Mouse (Mus musculus): Measurements from ENCODE around the gene Cldn10. TPM values are rescaled to one million over a fixed set of nuclear protein-coding genes. Genes with fewer than 3 reads are reported as not detected.

The Cldn10 gene
- polyA plus RNA-seq, 2 experiments from 2014 or later: 1.4 to 2.7 TPM

DNA sequence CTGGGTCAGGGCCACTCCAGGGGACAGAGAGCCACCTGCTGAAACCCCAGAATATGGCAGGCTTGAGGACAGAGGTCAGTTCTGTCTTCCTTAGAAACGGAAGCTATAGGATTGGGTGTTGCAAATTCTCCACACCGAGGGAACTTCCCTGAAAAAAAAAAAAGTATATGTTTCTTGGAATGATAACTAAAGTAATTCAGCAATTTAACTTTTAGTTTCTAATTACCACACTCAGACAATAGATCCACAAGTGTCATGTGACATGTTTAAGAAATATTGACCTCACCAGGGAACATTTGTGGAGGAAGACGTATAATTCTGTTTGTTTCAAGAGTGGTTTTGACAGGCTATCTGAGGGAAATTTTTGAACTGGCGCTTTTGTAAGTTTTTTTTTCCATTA is 43.9 kb downstream of the Cldn10 start:
- no peak for ATAC-seq

DNA sequence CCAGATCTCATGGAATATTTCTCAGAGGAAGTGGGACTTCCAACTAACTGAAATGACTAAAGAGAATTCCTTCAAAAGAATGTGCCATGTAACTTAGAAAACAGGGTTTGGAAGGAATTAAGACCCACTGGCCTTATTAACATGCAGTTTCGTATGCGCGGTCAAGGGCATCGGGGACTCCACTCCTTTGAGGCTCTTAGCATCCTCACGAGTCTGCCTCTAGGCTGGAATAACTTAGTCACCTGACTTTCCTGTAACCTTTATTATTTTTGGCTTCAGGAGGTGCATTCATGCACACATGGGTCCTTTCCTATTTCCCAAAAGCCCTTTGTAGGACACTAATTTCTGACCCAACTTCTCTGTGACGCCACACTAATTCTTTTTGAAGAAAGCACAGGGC is 45.5 kb downstream of the Cldn10 start:
- no peak for ATAC-seq

DNA sequence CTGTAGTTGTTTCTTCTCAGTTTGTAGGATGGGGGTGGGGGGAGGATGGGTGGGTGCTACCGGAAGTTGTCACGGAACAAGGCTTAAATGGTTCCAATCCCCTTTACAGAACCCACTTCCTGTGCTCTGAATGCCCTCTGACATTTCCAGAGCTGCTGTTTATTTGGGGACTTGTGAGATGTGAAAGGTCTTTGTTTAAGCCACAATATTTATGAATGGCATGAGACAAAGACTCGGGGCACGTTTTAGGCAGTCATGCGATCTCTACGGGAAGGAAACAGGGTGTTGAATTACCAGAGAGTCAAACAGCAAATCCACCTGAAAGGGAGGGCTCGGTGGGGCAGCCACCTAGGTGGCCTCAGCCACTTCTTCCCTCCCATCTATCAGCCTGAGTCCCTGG is 46.6 kb downstream of the Cldn10 start:
- ATAC-seq: peak; percentile 95

DNA sequence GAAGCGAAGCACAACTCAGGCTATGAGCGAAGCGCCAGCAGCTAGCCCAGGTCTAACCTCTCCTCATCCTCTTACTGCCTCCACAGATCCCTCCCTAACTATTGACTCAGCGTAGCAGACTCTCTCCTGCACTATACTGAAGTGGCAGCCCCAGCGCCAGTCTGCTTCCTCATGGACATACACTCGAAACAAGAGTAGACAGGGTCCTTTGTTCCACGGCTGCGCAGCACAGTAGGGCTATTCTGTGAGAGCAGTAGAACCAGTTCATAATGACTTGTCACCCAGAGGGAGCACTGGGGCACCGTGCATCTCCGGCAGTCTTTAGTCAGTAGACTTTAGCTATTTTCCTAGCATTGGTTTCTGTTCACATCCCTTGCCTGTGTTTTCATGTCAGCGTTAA is 48.4 kb downstream of the Cldn10 start:
- ATAC-seq: no peak

DNA sequence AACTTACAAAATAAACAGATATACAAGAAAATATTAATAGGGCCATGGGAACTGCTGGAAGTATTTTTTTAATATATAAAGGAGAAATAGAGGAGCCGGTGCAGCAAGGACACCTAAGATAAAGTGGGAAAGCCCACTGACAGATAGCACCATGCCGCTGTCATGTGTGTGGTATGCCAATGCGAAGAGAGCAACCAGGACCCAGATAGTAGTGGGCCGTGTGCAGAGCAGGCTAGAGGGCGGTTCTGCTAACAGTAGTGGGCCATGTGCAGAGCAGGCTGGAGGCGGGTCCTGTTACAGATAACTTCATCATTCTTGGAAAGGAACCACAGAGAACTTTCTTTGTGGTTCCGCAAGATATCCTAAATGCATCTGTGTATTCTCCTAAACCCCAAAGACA is 49.0 kb downstream of the Cldn10 start:
- ATAC-seq: no peak

DNA sequence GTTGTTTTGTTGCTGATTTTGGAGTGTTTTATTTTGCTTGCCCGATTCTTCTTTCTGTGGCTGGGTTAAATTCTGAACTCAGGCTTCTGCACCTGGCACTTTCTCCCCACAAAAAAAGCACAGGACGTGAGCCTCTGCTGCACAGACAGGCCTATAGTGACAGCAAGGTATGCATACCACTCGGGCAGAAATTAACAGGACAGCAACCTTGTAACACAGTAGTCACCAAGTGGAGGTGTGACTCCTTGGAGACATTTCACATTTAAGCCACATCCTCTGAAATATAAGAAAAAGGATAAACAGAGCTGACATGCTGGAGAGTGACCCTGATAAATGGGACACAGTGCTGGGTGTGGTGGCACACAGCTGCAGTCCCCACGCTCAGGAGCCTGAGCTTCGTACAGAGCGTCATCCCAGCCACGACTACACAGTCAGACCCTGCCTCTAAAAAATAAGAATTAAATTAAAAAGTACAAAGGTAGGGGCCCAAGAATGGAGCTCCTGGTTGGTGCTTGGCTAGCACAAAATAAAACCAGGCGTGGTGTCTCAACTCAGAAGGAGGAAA is 50.9 kb downstream of the Cldn10 start:
- no peak for ATAC-seq

DNA sequence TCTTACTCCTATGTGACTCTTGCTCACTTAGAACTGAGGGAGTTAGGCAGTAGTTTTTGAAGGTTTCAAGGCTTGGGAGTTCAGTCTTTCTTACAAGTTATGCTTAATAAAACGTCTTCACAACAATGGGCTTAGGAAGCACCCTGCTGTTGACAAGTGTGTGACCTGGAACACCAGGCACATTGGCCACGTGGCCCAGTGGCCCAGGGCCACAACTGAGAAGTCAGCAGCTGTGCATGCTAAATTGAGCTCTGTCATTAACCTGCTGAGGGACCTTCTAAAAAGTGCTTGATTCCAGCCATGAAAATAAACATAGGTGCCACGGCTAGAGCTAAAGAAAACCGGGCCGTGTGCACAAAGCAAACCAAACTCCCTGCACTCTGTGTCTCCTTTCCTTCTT is 51.7 kb downstream of the Cldn10 start:
- no peak for ATAC-seq

DNA sequence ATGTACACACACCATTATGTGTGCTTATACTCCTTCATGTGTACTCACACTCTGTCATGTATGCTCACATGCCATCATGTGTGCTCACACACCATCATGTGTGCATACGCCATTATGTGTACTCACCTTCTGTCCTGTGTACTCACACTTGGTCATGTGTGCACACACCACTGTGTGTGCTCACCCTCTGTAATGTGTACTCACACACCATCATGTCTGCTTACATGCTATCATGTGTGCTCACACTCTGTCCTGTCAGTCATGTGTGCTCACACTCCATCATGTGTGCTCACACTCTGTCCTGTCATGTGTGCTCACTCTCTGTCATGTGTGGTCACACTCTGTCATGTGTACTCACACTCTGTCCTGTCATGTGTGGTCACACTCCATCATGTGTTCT is 52.3 kb downstream of the Cldn10 start:
- ATAC-seq: no peak

DNA sequence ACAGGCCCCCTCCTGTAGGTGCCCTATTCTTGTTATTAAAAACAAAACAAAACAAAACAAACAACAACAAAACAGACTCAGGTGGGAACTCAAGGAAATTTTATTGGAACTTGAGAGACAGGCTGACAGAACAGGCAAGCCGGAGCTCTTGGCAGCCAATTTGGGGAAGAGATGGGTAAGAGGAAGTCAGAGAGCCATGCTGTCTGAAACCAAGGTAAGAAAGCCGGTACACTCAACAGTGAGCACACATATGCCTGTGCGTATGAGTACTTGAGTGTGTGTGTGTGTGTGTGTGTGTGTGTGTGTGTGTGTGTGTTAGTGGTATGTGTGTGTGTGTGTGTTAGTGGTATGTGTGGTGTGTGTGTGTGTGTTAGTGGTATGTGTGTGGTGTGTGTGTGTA is 54.6 kb downstream of the Cldn10 start:
- ATAC-seq: no peak

DNA sequence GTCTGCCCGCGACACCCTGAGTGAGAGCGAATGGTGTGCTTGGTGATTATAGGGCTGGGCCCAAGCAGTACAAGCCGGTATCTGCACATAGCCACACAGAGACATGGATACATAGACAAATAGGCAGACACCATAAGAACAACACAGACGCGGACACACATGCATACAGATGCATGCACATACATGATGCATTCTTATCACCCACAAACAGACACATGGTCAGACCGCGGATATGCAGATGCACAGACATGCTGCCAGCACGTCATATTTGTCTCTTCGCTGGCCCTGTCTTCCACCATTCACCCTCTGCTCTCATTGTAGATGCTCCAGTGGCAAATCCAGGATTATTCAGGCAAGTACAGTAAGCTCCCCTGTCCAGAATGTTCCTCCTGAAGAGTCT is 59.1 kb downstream of the Cldn10 start:
- ATAC-seq: no peak

DNA sequence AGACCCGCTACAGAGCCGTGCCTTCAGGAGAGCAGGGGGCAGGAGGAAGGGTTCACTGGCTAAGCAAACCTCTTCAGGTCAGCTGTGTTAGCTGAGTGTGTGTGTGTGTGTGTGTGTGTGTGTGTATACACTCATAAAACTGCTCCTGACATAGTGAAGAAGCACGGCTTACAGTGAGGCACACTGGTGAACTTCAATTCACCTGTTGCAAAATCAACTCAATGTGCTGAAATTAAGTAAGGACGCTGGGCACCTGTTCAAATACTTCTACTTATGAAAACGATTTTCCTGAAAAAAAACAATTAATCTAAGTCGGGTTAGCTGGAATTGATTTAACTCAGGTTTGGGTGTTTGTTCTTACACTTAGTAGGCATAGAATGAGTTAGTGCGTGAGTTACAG is 60.5 kb downstream of the Cldn10 start:
- no peak for ATAC-seq

DNA sequence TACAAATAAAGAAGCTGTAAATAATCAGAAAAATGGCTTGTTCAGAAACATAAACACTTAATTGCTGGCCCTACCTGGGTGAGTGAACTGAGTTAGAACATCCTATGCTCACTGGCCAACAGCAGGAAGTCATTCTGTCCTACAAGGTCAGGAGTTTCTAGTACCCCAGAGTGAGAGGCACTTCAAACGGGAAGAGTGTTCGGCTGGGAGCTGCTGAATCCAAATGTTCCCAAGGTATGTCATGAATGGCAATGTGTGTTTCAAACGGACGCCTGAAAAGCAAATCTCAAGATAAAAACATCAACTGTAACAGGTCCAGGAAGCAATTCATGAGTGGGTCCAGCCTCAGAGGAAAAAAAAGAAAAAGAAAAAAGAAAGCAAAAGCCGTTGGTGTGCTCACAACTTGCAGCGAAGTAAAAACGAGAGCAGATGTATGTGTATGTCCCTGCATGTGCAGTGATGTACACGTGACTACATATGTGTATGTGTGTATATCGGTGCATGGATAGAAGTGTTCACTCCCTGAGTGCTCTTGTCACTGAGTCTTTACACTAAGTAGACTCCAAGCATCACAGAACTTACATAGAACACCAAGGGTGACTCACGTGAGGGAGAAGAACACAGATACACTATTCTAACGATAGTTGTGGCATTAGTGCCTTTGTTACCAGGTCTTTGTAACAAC is 62.4 kb downstream of the Cldn10 start:
- ATAC-seq: peak; percentile 26

DNA sequence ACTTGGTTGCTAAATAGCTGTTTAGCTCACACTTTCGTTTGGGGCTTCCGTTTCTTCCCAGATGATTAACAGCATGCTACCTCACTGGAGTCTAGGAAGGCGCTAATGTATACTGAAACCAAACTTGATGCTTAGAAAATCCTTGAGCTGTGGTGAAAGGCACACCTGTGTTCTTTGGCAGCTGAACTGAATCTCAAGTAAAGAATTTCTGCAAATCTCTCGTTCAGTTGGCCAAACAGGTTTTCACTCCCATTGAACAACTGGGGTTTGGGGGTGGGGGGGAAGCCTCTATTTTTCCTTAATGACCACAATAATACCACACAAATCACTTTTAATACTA is 63.0 kb downstream of the Cldn10 start:
- no peak for ATAC-seq

DNA sequence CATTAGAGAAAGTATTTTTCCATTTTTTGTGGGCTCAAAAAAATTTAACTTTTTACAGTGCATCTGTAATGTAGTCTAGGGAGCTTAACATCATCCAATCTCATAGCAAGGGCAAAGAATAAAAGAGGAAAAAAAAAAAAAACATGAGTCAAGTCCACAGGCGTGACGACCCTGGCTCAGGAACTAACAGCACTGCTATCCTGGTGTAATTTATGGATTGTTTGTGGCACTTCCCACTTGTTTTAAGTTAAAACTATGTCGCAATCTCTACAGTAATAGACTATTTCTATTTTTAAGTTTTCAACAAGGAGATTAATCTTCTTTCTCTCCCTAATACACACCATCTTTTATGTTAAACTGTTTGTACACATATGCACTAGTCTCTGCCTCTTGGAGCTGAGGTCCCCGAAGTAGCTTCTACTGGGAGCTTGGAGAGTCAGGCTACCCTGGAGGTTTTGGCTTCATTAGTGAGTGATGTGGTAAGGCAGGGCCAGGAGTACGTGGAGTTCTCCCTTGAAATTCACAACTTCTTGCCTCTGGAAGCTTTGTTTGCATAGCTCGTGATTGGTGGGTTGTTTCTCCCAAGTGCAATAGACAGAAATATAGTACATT is 63.9 kb downstream of the Cldn10 start:
- ATAC-seq: no peak

DNA sequence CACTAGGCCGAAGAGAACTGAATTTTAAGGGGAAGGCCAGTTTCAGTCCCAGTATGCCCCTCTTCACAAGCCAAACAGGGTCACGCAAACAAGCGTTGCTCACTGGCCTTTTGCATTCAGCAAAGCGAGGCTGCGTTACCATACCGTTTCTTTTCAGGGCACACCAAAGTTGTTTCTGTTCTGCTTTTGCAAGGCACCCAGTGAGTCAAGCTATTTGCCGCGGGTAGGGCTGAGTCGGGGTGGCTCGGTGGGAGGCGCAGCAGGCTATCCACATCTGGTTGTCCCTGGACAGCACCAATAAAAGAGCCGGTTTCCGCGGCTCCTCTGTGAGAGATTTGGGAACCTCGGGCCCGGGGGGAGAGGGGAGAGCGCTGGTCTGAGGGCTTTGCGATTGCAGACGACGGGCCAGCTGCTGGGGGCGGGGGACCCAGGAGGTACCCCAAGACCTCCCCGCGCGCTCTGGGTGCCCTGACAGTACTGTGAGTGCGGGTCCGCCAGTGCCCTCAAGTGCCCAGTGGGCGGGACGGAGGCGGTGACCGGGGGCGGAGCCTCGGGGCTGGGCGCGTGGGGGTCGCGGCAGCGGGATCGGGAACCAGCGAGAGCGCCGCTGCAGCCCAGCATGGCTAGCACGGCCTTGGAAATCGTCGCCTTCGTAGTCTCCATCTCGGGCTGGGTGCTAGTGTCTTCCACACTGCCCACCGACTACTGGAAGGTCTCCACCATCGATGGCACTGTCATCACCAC is 66.8 kb downstream of the Cldn10 start:
- peak; percentile 21 for ATAC-seq

DNA sequence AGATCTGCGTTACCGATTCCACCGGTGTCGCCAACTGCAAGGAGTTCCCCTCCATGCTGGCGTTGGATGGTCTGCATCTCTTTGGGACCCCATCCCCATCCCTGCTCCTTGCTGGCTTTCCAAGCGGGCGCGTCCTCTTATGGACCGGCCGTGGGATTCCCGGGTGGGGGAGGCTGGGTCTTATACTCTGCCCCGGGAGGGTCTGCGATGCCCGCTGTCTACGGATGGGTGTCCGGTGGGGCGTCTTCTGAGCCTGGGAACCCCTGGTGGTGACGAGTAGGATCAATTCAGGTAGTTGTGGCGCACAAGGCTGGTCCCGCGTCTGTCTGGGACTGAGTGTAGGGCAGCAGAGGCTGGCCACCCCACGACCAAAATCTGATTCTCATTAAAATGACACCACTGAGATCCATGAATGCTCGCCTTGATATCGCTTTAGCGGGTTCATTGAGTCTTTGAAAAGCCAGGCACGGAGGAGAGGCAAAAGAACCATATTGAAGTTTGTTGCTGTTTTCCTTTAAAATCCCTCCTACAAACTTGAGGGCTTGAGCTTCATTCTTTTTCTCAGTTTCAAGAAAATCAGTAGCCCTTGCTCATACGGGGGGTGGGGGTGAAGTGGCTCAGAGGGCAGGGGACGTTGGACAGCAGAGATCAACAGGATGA is 67.6 kb downstream of the Cldn10 start:
- peak; percentile 64 for ATAC-seq

DNA sequence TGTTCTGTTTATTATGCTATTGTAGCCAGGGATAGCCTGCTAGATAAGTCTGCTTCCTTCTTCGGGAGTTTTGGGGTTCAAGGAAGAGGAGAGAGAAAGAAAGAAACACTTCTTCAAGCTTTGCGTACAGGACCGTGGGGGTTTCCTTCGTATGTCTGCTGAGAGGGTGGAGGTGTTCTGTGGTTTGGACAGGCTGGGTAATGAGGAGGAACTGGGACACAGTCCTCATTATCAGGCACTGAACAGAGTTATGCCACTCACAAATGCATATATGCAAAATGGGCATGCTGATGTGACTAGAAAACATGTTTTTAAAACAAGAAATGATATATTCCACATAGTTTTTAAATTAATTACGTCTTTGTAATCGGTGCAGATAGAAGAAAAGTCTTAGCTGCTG is 68.9 kb downstream of the Cldn10 start:
- no peak for ATAC-seq

DNA sequence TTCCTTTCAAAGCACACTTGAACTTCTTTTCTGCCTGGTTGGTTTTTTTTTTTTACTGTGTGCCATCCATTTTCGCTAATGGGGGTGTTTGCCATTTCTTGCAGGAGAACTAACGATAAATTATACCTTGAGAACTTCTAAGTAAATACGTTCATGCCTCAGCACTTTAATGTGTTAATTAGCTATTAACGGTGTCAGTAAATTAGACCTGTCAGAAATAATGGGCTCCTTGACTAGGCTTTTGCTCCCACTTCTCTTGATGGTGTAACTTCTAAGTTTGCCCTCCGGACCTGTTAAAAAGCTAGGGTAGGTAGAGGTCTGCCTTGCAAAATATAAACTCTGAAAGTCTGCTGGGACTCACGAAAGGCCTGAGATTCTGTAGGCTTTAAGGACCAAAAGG is 70.6 kb downstream of the Cldn10 start:
- ATAC-seq: no peak

DNA sequence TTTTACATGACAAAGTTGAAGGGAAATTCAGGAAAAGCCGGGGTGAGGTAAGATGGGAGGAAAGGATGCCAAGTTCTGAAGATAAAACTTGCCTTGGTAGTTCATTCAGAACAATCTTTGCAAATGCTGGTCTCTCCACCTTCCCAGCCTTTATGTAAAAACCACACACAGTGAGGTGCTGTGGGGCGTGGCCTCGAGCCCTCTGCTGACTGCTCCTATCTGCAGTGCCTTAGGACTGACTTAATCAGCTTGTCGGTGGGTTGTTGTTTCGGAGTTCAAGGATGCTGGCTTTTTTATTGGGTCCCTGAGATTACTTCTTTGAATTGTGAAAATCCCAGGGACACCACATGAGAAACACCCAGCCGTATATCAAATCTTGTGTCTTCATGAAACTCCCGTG is 74.5 kb downstream of the Cldn10 start:
- no peak for ATAC-seq

DNA sequence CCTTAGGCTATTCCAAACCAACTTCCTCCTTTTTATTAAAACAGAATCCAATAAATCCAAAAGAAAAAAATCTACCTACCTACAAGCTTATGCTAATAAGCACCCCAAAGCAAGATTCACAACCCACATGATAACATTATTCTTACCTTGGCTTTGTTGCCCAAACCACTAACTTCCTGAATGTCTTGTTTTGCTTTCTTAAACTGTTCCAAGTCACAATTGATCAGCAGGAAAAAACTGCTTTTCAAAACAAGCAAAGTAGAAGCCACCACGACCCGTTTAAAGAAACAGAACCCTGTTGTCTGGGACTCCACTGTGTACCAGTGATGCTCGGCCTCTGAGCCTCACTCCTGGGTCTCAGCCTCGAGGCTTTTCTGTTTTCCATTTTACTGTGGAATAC is 77.2 kb downstream of the Cldn10 start:
- ATAC-seq: peak; percentile 87

DNA sequence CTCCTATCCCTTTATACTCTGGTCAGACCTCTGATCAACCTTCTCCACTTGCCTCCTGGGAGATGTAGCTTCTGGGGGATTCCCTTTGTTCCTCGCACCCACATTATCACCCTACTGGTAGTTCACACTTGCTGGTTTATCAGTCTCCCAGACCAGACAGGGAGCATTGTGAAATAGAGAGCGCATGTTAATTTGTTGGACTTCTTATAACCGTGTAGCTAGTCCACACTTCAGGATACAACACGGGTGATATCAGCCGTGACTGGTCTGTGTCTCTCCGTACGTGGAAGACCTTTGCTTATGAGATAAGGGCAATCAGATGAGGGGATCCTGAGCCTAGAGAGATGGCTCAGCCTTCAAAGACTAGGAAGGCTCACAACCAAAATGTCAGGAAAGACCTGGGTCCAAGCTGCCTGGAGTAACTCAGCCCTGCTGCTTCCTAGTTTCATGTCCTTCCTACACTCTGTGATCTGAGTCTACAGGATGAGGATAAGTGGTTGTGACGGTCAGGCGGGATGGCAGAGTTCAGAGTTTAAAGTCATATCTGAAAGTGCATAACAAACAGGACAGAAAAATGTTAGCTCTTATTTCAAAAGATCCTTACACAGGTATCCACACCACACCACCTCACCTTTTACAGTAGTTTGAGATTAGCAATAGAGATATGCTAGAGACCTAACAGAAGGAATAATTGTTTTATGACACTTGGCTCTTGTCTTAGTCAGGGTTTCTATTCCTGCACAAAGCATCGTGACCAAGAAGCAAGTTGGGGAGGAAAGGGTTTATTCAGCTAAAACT is 78.5 kb downstream of the Cldn10 start:
- ATAC-seq: no peak

DNA sequence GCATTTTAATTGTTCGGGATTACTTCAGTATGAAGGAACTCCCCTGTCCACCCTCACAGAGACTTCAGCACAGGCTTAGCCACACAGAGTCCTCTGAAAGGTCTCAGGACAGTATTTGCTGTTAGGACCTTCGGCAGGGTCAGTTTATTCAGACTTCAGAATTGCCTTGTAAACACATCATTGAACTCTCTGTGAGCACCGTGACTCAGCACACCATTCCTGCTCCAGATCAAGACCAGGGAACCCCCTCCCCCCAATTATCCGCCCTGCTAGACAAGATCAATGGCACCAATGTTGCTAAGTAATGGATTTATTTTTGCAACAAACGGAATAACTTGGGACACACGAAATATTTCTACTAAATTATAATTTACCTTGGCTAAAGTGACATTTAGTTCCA is 79.7 kb downstream of the Cldn10 start:
- no peak for ATAC-seq

Measured in activated CD4-positive, CD25-positive, alpha-beta regulatory T cell, adult 4 months (primary cell).